Mouse (Mus musculus) thymus, adult 2 months (tissue): ENCODE measurements around the gene Acot7. TPM values are rescaled to one million over a fixed set of nuclear protein-coding genes. Genes with fewer than 3 reads are reported as not detected.

Experiments
- DNase-seq: peaks from one replicate; pipeline ENCODE4 v3.0.0; 2021
- H3K27ac ChIP-seq: fragments of 200-500 bp; 2 replicates; pipeline ENCODE4 v1.5.1; 2012; ENCODE audit warnings: low read length, control low read depth; ENCODE audit not compliant: control insufficient read depth, insufficient read depth
- H3K27me3 ChIP-seq: fragments of 200-500 bp; 2 replicates; pipeline ENCODE4 v1.6.1; 2012; ENCODE audit warnings: mild to moderate bottlenecking, low read length, moderate library complexity, mixed read lengths; ENCODE audit not compliant: control insufficient read depth, insufficient read depth
- H3K36me3 ChIP-seq: fragments of 200-500 bp; 2 replicates; pipeline ENCODE4 v1.6.1; 2012; ENCODE audit warnings: mild to moderate bottlenecking, low read length, moderate library complexity; ENCODE audit not compliant: control insufficient read depth, insufficient read depth
- H3K4me1 ChIP-seq: fragments of 200-500 bp; replicated peaks from 2 replicates; pipeline ENCODE4 v1.6.1; 2012; ENCODE audit warnings: low read length; ENCODE audit not compliant: control insufficient read depth, insufficient read depth
- H3K4me3 ChIP-seq: fragments of 200-500 bp; 2 replicates; pipeline ENCODE4 v1.5.1; 2012; ENCODE audit warnings: mild to moderate bottlenecking, low read length, control low read depth, moderate library complexity; ENCODE audit not compliant: control insufficient read depth, insufficient read depth
- CTCF ChIP-seq: fragments of 200-500 bp; IDR thresholded peaks from 2 replicates; pipeline ENCODE4 v1.5.1; 2012; ENCODE audit warnings: mild to moderate bottlenecking, control low read depth, low read length, moderate library complexity, borderline replicate concordance; ENCODE audit not compliant: control insufficient read depth, poor library complexity, insufficient read depth; ENCODE audit errors: extremely low read depth
- POLR2A ChIP-seq: fragments of 200-500 bp; IDR thresholded peaks from 2 replicates; pipeline ENCODE4 v1.6.1; 2012; ENCODE audit warnings: mild to moderate bottlenecking, low read length, control low read depth, moderate library complexity; ENCODE audit not compliant: control insufficient read depth, poor library complexity, insufficient read depth; ENCODE audit errors: extremely low read depth
- WGBS: fragments of 180-500 bp; shearing (Covaris S2); methylation state at CpG from one replicate; pipeline ENCODE4 v1.1.7; 2018; 5-methylcytosine and 5-hydroxymethylcytosine counted together
- polyA plus RNA-seq: library from polyadenylated mRNA; depleted of rRNA; stranded (reverse); fragments of >200 nt; gene quantifications from 2 replicates; pipeline ENCODE4 v1.2.3, GENCODE M21; 2012

Gene Acot7
- polyA plus RNA-seq, 1 experiment = 56.6 TPM

DNA sequence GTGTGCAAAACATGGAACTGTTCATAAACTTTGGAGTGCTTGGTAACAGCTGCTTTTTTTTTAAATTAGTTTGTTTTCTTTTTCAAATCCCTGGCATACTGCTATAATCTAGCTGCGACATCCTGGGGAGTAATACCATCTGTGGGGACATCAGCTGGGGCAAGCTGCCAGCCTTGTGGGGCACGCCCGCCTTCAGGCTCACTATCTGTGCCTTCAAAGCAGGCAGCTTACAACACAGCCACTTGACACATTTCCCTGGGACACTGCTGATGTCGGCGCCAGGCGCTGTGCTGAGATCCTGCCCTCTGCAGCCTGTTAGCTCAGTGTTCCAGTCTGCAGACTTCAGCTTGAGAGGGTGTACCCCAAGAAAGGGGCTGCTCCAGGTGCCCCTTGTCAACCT is 79.1 kb downstream of the Acot7 start:
- H3K27ac ChIP-seq = no peak overlapping the region
- WGBS = 90% methylated on average over 6 of the region's 6 CpGs

DNA sequence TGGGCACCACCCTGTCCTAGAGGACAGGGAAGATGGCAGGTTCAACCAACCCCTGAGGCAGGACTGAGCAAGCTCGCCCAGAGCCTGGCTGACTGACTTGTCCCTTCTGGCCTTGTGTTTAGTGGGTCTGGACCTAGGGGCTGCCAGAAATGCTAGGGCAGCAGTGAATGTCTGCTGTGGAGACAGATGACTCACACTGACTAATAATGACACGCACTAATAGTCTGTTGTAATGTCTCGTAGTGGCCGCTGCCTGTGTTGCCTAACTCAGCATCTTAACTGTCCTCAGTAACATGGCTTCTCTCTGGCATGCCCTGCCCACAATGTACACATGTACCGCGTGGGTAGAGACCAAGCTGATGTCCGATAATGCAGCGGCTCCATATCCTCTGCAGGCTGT is 82.5 kb downstream of the Acot7 start:
- Histone ChIP-seq H3K27me3 (no peaks in the 10 kb centered on the region), H3K27ac (no peak overlapping the region), H3K4me1 (no peaks in the 10 kb centered on the region), H3K4me3 (no peak overlapping the region), H3K36me3 (no peaks in the 10 kb centered on the region)
- DNase-seq = no peak
- TF ChIP-seq POLR2A = no peak
- TF ChIP-seq CTCF = no peak
- 94% methylated on average over 8 of the region's 8 CpGs for WGBS

More for the DNA sequence above, 79.1 kb downstream of the Acot7 start:
- no peak for TF ChIP-seq CTCF
- no peak for TF ChIP-seq POLR2A
- H3K27me3 ChIP-seq = no peaks in the 10 kb centered on the region
- no peak overlapping the region for H3K4me3 ChIP-seq
- H3K4me1 ChIP-seq = no peaks in the 10 kb centered on the region
- no peak for DNase-seq
- no peaks in the 10 kb centered on the region for H3K36me3 ChIP-seq

- Histone ChIP-seq H3K4me1 (no peaks in the 10 kb centered on the region), H3K27me3 (no peaks in the 10 kb centered on the region), H3K36me3 (no peaks in the 10 kb centered on the region), H3K4me3 (no peak overlapping the region), H3K27ac (no peak overlapping the region)
- DNase-seq = no peak
- no peak for TF ChIP-seq POLR2A
- TF ChIP-seq CTCF = no peak
- 91% methylated on average over 9 of the region's 9 CpGs for WGBS
Measured at GRCm38 (mm10) chr4:152262187-152262586, 84.3 kb downstream of the Acot7 start.

GRCm38 (mm10) chr4:152263089-152263488 is 85.2 kb downstream of the Acot7 start:
- H3K4me1 ChIP-seq = no peaks in the 10 kb centered on the region
- H3K27ac ChIP-seq = no peak overlapping the region
- no peak for TF ChIP-seq CTCF
- no peak for TF ChIP-seq POLR2A
- no peaks in the 10 kb centered on the region for H3K27me3 ChIP-seq
- DNase-seq = no peak
- WGBS = 95% methylated on average over 9 of the region's 9 CpGs
- no peak overlapping the region for H3K4me3 ChIP-seq
- no peaks in the 10 kb centered on the region for H3K36me3 ChIP-seq

GRCm38 (mm10) chr4:152263512-152264176 is 85.7 kb downstream of the Acot7 start:
- Histone ChIP-seq H3K36me3 (no peaks in the 10 kb centered on the region), H3K4me3 (no peak overlapping the region), H3K4me1 (no peaks in the 10 kb centered on the region), H3K27ac (no peak overlapping the region), H3K27me3 (no peaks in the 10 kb centered on the region)
- TF ChIP-seq CTCF = no peak
- TF ChIP-seq POLR2A = no peak
- WGBS = 95% methylated on average over 10 of the region's 10 CpGs
- DNase-seq = no peak

- H3K36me3 ChIP-seq = no peaks in the 10 kb centered on the region
- WGBS = 91% methylated on average over 4 of the region's 4 CpGs
- no peaks in the 10 kb centered on the region for H3K4me1 ChIP-seq
- TF ChIP-seq POLR2A = no peak
- no peak for TF ChIP-seq CTCF
- no peak overlapping the region for H3K4me3 ChIP-seq
- no peak for DNase-seq
- H3K27me3 ChIP-seq = no peaks in the 10 kb centered on the region
- H3K27ac ChIP-seq = no peak overlapping the region
Measured at GRCm38 (mm10) chr4:152264177-152264530, 86.2 kb downstream of the Acot7 start.

- no peaks in the 10 kb centered on the region for H3K27me3 ChIP-seq
- H3K27ac ChIP-seq = no peak overlapping the region
- TF ChIP-seq POLR2A (no peak), CTCF (no peak)
- no peak for DNase-seq
- H3K36me3 ChIP-seq = no peaks in the 10 kb centered on the region
- H3K4me1 ChIP-seq = no peaks in the 10 kb centered on the region
- 97% methylated on average over 9 of the region's 9 CpGs for WGBS
- no peak overlapping the region for H3K4me3 ChIP-seq
Measured at GRCm38 (mm10) chr4:152264867-152265568, 87.1 kb downstream of the Acot7 start.
